Mouse (Mus musculus) forebrain, embryonic 14.5 days (tissue): ENCODE measurements around the gene Thsd4. TPM values are rescaled to one million over a fixed set of nuclear protein-coding genes. Genes with fewer than 3 reads are reported as not detected.
A peak's percentile ranks its signal among the peaks of the same experiment; 100 is the strongest.

Experiments used
- ATAC-seq: fragments of 200-750 bp; cut with Nextera tagmentation; 2 replicates; pipeline ENCODE4 v1.8.0; 2017; ENCODE audit warnings: mild to moderate bottlenecking, moderate library complexity
- DNase-seq: peaks from one replicate; pipeline ENCODE4 v3.0.0-alpha.2; 2015; ENCODE audit warnings: low spot score
- H3K27ac ChIP-seq: fragments of 300-500 bp; sonication (generic); 2 replicates; pipeline ENCODE4 v1.5.1; 2014; ENCODE audit warnings: low read depth, mild to moderate bottlenecking, control low read depth, low read length, moderate library complexity
- H3K27me3 ChIP-seq: fragments of 300-500 bp; sonication (generic); replicated peaks from 2 replicates; pipeline ENCODE4 v1.6.1; 2014; ENCODE audit warnings: low read length, control low read depth, mixed read lengths; ENCODE audit not compliant: control insufficient read depth, insufficient read depth
- H3K36me3 ChIP-seq: fragments of 300-500 bp; sonication (generic); 2 replicates; pipeline ENCODE4 v1.6.1; 2014; ENCODE audit warnings: low read length, control low read depth; ENCODE audit not compliant: control insufficient read depth, insufficient read depth
- H3K4me1 ChIP-seq: fragments of 300-500 bp; sonication (generic); 2 replicates; pipeline ENCODE4 v1.6.1; 2014; ENCODE audit warnings: antibody characterized with exemption, low read length, control low read depth; ENCODE audit not compliant: control insufficient read depth, insufficient read depth
- H3K4me2 ChIP-seq: fragments of 300-500 bp; sonication (generic); 2 replicates; pipeline ENCODE4 v1.6.1; 2014; ENCODE audit warnings: mild to moderate bottlenecking, control low read depth, low read length
- H3K4me3 ChIP-seq: fragments of 300-500 bp; sonication (generic); 2 replicates; pipeline ENCODE4 v1.5.1; 2014; ENCODE audit warnings: low read depth, low read length, control low read depth
- H3K9ac ChIP-seq: fragments of 300-500 bp; sonication (generic); 2 replicates; pipeline ENCODE4 v1.6.1; 2014; ENCODE audit warnings: mild to moderate bottlenecking, low read length, control low read depth, moderate library complexity
- H3K9me3 ChIP-seq: fragments of 300-500 bp; sonication (generic); replicated peaks from 2 replicates; pipeline ENCODE4 v1.6.1; 2016; ENCODE audit warnings: low read length, control low read depth, mixed read lengths; ENCODE audit not compliant: control insufficient read depth
- WGBS: fragments of 180-500 bp; shearing (Covaris S2); extraction: QIAGEN DNeasy Blood & Tissue Kit; methylation state at CpG from one replicate; pipeline ENCODE4 v1.1.7; 2014; 5-methylcytosine and 5-hydroxymethylcytosine counted together
- polyA plus RNA-seq: library from polyadenylated mRNA; unstranded; fragments of >200 nt; fragmentation: Nextera tagmentation; extraction: Ambion mirVana; gene quantifications from 2 replicates; pipeline ENCODE4 v1.2.1, GENCODE M21; 2014

The Thsd4 gene
- polyA plus RNA-seq, 1 experiment from 2014 or later, result 3.4 TPM

DNA sequence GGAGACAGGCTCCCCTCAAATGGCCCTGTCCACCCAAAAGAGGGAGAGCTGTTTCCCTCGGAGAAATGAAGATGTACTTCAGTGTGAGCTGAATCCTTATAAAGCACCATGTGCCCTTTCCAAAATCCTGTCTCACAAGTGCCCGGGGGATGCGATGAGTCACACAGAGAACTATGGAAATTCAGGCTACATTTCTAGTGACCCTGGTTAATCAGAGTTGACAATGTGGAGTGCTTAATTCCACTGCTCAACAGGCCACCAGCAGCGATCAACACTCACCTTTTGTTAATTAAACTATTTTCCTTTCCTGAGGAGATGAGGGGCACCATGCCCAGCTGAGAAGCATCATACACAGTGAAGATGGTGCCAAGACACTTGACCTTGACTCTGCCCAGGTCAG lies 138.9 kb downstream of the Thsd4 start:
- no peak for DNase-seq
- 70% methylated on average over 4 of the region's 4 CpGs for WGBS
- ATAC-seq, result no peak

DNA sequence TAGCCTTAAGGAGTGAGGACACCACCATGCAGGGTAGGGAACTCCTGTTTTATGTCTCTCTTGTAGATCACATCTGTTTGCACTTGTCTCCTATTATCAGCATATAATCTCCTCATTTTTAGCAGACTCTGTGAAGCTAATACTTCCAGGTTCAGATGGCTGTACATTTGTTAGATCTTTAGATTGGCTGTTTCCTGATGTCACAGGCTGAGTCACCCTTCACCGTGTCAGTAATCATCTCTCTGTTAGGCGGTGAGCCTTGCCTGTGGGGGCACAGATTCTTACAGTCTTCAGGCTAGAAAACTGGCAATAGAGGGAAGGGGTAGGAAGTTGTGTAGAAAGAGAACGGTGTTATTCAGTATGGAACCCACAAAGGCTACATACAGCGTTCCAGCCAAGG lies 139.3 kb downstream of the Thsd4 start:
- no peak overlapping the region for H3K4me3 ChIP-seq
- no peaks in the 10 kb centered on the region for H3K4me1 ChIP-seq
- no peak overlapping the region for H3K9ac ChIP-seq
- H3K36me3 ChIP-seq, result no peaks in the 10 kb centered on the region
- ATAC-seq (no peak), DNase-seq (no peak)
- WGBS, result 80% methylated on average over 4 of the region's 4 CpGs
- no peaks in the 10 kb centered on the region for H3K9me3 ChIP-seq
- no peaks in the 10 kb centered on the region for H3K27me3 ChIP-seq
- H3K4me2 ChIP-seq, result no peak overlapping the region
- H3K27ac ChIP-seq, result no peak overlapping the region

More for the DNA sequence above, 138.9 kb downstream of the Thsd4 start:
- Histone ChIP-seq H3K9me3 (no peaks in the 10 kb centered on the region), H3K9ac (no peak overlapping the region), H3K27me3 (no peaks in the 10 kb centered on the region), H3K4me3 (no peak overlapping the region), H3K36me3 (no peaks in the 10 kb centered on the region), H3K4me1 (no peaks in the 10 kb centered on the region), H3K4me2 (no peak overlapping the region), H3K27ac (no peak overlapping the region)

DNA sequence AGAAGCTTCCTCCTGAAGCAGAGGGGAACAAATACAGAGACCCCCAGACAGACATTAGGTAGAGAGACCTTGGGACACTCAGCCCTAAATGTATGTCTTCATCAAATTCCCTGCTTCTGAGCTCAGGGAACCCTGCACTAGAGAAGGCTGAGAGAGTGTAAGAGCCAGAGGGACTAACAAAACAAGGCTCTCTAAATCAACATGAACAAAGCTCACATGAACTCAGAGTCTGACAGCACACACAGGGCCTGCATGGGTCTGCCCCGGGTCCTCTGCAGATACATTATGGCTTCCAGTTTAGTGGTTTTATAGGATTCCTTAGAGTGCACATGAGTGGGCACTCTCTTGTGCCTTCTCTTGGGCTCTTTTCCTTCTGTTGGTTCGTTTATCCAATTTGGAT lies 140.8 kb downstream of the Thsd4 start:
- H3K27ac ChIP-seq, result no peak overlapping the region
- H3K9ac ChIP-seq, result no peak overlapping the region
- no peaks in the 10 kb centered on the region for H3K4me1 ChIP-seq
- no peak overlapping the region for H3K4me2 ChIP-seq
- no peak for DNase-seq
- no peaks in the 10 kb centered on the region for H3K9me3 ChIP-seq
- WGBS, result 74% methylated on average over 2 of the region's 2 CpGs
- no peak overlapping the region for H3K4me3 ChIP-seq
- no peak for ATAC-seq
- H3K36me3 ChIP-seq, result no peaks in the 10 kb centered on the region
- H3K27me3 ChIP-seq, result no peaks in the 10 kb centered on the region

DNA sequence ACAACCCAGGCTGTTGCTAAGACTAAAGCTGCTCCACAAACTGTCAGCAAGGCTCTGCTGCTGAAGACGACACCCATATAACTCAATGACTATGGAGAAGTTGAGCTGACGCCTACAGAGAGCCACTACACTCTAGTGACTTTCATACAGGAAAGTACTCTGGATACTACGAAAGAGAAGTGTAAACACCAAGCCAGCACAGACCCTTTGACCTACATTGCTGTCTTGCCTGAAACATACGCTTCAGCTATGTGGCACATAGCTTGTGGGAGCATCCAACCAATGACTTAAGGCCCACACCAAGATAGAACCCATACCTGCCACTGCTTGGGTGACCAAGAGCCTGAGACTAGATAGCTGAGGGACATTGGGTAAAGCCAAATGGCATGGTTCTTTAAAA lies 141.3 kb downstream of the Thsd4 start:
- Histone ChIP-seq H3K27ac (no peak overlapping the region), H3K9ac (no peak overlapping the region), H3K27me3 (no peaks in the 10 kb centered on the region), H3K4me2 (no peak overlapping the region), H3K4me1 (no peaks in the 10 kb centered on the region), H3K4me3 (no peak overlapping the region), H3K9me3 (no peaks in the 10 kb centered on the region), H3K36me3 (no peaks in the 10 kb centered on the region)
- ATAC-seq, result no peak
- DNase-seq, result no peak
- 84% methylated on average over 4 of the region's 4 CpGs for WGBS

DNA sequence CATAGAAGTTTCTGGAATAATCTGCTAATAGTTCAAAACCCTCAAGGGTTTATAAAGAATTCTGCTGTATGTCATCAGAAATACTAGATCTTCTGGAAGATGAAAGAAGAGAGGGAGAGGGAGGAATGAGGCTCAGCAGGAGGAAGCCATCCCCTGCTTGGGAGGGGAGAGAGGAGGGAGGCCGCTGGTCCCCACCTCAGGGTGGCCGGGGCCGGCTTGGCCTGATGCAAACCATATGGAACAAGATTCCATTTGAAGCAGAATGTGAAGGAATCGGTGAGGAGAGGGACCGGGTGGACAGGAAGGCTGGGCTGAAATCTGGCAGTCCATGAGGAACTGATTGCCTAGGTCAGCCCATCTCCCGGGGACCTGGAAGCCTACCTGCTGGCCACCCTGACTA lies 143.6 kb downstream of the Thsd4 start:
- Histone ChIP-seq H3K27me3 (no peaks in the 10 kb centered on the region), H3K9ac (no peak overlapping the region), H3K4me1 (no peaks in the 10 kb centered on the region), H3K4me2 (no peak overlapping the region), H3K4me3 (no peak overlapping the region), H3K36me3 (no peaks in the 10 kb centered on the region), H3K9me3 (no peaks in the 10 kb centered on the region), H3K27ac (no peak overlapping the region)
- 92% methylated on average over 6 of the region's 6 CpGs for WGBS
- DNase-seq (no peak), ATAC-seq (no peak)

DNA sequence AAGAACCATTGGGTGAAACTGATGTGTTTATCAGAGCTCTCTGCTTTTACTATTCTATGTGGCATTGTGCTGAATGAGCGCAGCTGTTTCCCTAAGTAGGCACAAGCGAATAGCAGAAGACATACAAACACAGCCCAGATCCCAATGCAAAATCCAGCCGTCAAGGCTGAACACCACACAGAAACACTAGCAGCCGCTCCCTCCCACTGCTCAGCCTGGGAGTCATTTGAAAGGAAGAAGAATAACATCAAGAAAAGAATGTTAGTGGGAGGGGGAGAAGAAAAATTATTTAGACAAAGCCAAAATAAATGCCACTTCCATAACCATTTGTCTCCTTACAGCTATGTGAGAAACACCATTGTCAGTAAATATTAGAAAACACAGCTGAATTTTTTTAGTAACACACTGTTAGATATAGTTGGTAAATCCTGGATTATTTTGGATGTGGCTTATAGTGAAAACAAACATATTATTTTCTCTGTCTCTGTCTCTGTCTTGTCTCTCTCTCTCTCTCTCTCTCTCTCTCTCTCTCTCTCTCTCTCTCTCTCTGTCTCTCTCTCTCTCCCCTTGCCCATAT lies 148.6 kb downstream of the Thsd4 start:
- ATAC-seq, result no peak
- no peaks in the 10 kb centered on the region for H3K36me3 ChIP-seq
- no peak overlapping the region for H3K4me3 ChIP-seq
- H3K9me3 ChIP-seq, result no peaks in the 10 kb centered on the region
- no peaks in the 10 kb centered on the region for H3K27me3 ChIP-seq
- WGBS, result 55% methylated on average over 4 of the region's 4 CpGs
- no peak overlapping the region for H3K4me2 ChIP-seq
- H3K27ac ChIP-seq, result no peak overlapping the region
- no peak overlapping the region for H3K9ac ChIP-seq
- no peaks in the 10 kb centered on the region for H3K4me1 ChIP-seq
- peak; percentile 42 for DNase-seq

DNA sequence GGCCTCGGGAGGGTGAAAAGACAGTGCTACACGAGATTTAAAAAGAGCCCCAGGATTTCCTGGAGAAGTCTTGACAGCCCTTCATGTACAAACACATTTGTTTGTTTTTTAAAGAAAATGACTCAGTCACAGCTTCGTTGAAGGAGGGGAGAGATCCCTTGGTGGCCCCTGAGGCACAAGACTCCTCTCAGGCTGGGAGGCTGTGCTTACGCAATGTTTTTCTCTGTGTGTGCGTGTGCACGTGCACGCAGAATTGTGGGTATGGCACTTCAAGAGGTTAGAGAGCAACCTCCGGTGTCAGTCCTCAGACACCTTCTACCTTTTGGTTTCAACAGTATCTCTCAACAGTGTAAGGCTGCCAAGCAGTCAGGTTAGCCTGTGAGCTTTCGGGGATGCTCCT lies 153.3 kb downstream of the Thsd4 start:
- no peaks in the 10 kb centered on the region for H3K36me3 ChIP-seq
- H3K27ac ChIP-seq, result no peak overlapping the region
- H3K9me3 ChIP-seq, result no peaks in the 10 kb centered on the region
- H3K4me2 ChIP-seq, result no peak overlapping the region
- no peaks in the 10 kb centered on the region for H3K27me3 ChIP-seq
- H3K9ac ChIP-seq, result no peak overlapping the region
- ATAC-seq, result no peak
- DNase-seq, result no peak
- H3K4me3 ChIP-seq, result no peak overlapping the region
- H3K4me1 ChIP-seq, result no peaks in the 10 kb centered on the region
- WGBS, result 81% methylated on average over 9 of the region's 9 CpGs

DNA sequence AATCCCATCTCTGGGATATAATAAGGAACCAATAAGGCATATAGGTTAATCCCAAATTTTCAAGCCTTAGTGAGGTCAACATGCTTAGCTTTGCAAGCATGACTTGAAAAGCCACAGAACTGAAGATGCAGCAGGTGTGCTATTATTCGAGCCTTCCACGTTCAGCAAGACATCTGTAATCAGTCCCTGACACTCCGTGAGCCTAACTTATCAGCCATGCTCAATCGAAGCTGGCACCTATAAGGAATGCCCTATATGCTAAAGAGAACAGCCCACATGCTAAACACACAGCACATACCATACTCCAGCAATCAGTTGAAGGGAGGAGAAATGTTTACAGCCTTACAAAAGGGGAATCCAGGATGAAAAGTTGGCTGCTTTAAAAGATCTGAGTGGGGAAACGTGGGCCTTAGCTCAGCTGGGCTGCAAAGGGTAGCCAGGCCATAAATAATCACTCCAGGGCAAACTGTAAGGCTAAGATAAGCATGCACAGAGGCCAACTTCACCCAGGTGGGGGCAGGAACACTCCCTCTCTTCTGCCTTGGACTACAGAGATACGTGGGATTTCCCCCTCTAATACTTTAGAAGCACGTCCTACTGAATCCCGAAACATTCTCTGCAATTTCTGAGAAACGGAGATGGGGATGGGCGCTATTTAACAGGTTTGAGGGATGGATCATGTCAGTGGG lies 154.1 kb downstream of the Thsd4 start:
- no peak for ATAC-seq
- no peak overlapping the region for H3K9ac ChIP-seq
- DNase-seq, result no peak
- H3K9me3 ChIP-seq, result no peaks in the 10 kb centered on the region
- no peak overlapping the region for H3K27ac ChIP-seq
- H3K4me2 ChIP-seq, result no peak overlapping the region
- H3K27me3 ChIP-seq, result no peaks in the 10 kb centered on the region
- no peak overlapping the region for H3K4me3 ChIP-seq
- no peaks in the 10 kb centered on the region for H3K4me1 ChIP-seq
- no peaks in the 10 kb centered on the region for H3K36me3 ChIP-seq
- 87% methylated on average over 10 of the region's 10 CpGs for WGBS

DNA sequence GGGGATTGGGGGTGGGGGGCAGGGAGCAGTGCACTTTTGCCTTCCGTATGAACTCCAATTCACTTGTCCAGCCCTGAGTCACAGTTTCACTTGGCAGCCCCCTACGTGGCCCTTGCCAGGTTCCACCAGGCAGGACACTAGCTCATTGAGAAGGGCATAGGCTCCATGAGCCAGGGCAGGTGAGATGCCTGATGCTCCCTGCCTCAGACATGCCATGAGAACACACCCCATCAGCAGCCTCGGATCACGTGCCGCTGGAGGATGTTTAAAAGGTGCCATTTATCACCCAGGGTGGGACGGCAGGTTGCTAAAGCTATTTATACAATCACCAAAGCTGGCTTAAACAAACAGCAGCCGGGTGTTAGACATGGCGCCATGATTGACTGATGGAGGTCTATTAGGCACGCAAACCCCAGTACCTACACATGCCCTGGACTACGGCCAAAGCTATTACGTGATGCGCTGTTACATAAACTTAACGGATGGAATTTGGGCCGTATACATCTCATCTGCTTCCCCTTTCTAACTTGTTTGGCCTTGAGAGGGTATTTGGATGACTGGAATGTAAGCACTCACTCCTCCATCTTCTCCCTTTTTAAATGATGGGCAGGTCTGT lies 157.6 kb downstream of the Thsd4 start:
- no peak overlapping the region for H3K4me2 ChIP-seq
- no peak overlapping the region for H3K27ac ChIP-seq
- H3K9me3 ChIP-seq, result no peaks in the 10 kb centered on the region
- no peaks in the 10 kb centered on the region for H3K27me3 ChIP-seq
- WGBS, result 53% methylated on average over 14 of the region's 14 CpGs
- H3K4me1 ChIP-seq, result no peaks in the 10 kb centered on the region
- DNase-seq (peak; percentile 24), ATAC-seq (no peak)
- H3K9ac ChIP-seq, result no peak overlapping the region
- H3K36me3 ChIP-seq, result no peaks in the 10 kb centered on the region
- H3K4me3 ChIP-seq, result no peak overlapping the region
